Mouse (Mus musculus) ES-E14 (cell line): Measurements from ENCODE around the gene Ssxb2. TPM values are rescaled to one million over a fixed set of nuclear protein-coding genes. Genes with fewer than 3 reads are reported as not detected.
"Not testable (repeated sequence)": the region's sequence is repeated elsewhere in the genome, so short reads cannot be mapped to it uniquely, and the experiment has no call there.

Source experiments
- DNase-seq: peaks from one replicate; pipeline ENCODE4 v3.0.0-alpha.2; 2013; ENCODE audit warnings: low read depth, low spot score
- H3K27ac ChIP-seq: 2 replicates; pipeline ENCODE4 v1.5.1; 2012; ENCODE audit warnings: low read depth, mild to moderate bottlenecking, low read length, moderate library complexity, mixed read lengths; ENCODE audit not compliant: poor library complexity, insufficient read depth, severe bottlenecking
- H3K36me3 ChIP-seq: 2 replicates; pipeline ENCODE4 v1.6.1; 2012; ENCODE audit warnings: mild to moderate bottlenecking, low read length, moderate library complexity, mixed read lengths; ENCODE audit not compliant: control insufficient read depth, poor library complexity, insufficient read depth, severe bottlenecking
- H3K4me1 ChIP-seq, 2 experiments: fragments of 150-350 bp in 1 of 2; sonication (generic) in 1 of 2; 2 replicates each; pipeline ENCODE4 v1.6.1; 2012; ENCODE audit warnings: low read length in 2 of 2, mild to moderate bottlenecking in 1 of 2, mixed read lengths in 1 of 2; ENCODE audit not compliant: control insufficient read depth in 2 of 2, insufficient read depth in 2 of 2, poor library complexity in 1 of 2
- H3K4me3 ChIP-seq, 2 experiments: fragments of 150-350 bp in 1 of 2; sonication (generic) in 1 of 2; 2 replicates each; pipeline ENCODE4 v1.5.1; 2012; ENCODE audit warnings: low read length in 2 of 2, low read depth in 1 of 2, mild to moderate bottlenecking in 1 of 2, mixed read lengths in 1 of 2; ENCODE audit not compliant: insufficient read depth in 1 of 2, poor library complexity in 1 of 2, severe bottlenecking in 1 of 2
- H3K9ac ChIP-seq: 2 replicates; pipeline ENCODE4 v1.6.1; 2012; ENCODE audit warnings: low read depth, mild to moderate bottlenecking, low read length, mixed read lengths; ENCODE audit not compliant: poor library complexity, insufficient read depth, severe bottlenecking
- H3K9me3 ChIP-seq: fragments of 150-350 bp; sonication (generic); 2 replicates; pipeline ENCODE4 v1.6.1; 2012; ENCODE audit warnings: low read depth, mild to moderate bottlenecking, low read length; ENCODE audit not compliant: control insufficient read depth, insufficient read depth
- in situ Hi-C, 2 experiments: fragments of 600-800 bp; cut with MboI; formaldehyde crosslinking; loops; one replicate each; pipeline ENCODE4 v1.15.1; 2025; ENCODE audit warnings: low sequenced_read_pairs in 2 of 2, inconsistent platforms in 1 of 2; ENCODE audit not compliant: unreplicated experiment in 2 of 2
- total RNA-seq: library from RNA; depleted of rRNA; stranded (reverse); fragments of 300-350 nt; gene quantifications from 2 replicates; pipeline ENCODE4 v1.2.3, GENCODE M21; 2012; rRNA removed

Gene Ssxb2
- total RNA-seq: not detected in 2 replicates

- DNase-seq, H3K4me3 ChIP-seq, H3K9ac ChIP-seq, H3K27ac ChIP-seq, H3K36me3 ChIP-seq, H3K9me3 ChIP-seq, in situ Hi-C loops, H3K4me1 ChIP-seq: not testable (repeated sequence)
These were observed at the start of gene Ssxb2 for GRCm38 (mm10) chrX:8461626-8462025. TSS of gene Ssxb2 (minus strand) at chrX:8461726.

GRCm38 (mm10) chrX:8413005-8413404, 48.5 kb downstream of the Ssxb2 start, which contains the start of gene Ssxb1:
TSS of gene Ssxb1 (plus strand) at chrX:8413305.
- H3K4me1 ChIP-seq, DNase-seq, in situ Hi-C loops, H3K9ac ChIP-seq, H3K36me3 ChIP-seq, H3K4me3 ChIP-seq, H3K9me3 ChIP-seq, H3K27ac ChIP-seq: not testable (repeated sequence)

Other genes starting within 250 kb of the Ssxb2 start
- gene Ftsj1, start 209.3 kb downstream of the Ssxb2 start, total RNA-seq: 19.3 and 20.9 TPM in 2 replicates
- 3.6 and 7.2 TPM in 2 replicates for gene Slc38a5, start 190.6 kb downstream of the Ssxb2 start, total RNA-seq
- gene Ssxb10, start 134.3 kb downstream of the Ssxb2 start, total RNA-seq: not detected in 2 replicates
- gene Ssxb9, start 94.7 kb downstream of the Ssxb2 start, total RNA-seq: not detected in 2 replicates
- not detected in 2 replicates for gene Ssxb1, start 48.4 kb downstream of the Ssxb2 start, total RNA-seq
- not detected in 2 replicates for gene Gm14459, start 63.2 kb upstream of the Ssxb2 start, total RNA-seq
- not detected in 2 replicates for gene Ssxb6, start 86.5 kb upstream of the Ssxb2 start, total RNA-seq
- gene Ssxb3, start 130.1 kb upstream of the Ssxb2 start, total RNA-seq: not detected in 2 replicates
- gene Ssxb8, start 229.1 kb upstream of the Ssxb2 start, total RNA-seq: not detected in 2 replicates